Mouse (Mus musculus) bone marrow macrophage, adult 2 months (primary cell): Measurements from ENCODE around the gene Epb41l1.

Experiments used
- CTCF ChIP-seq: IDR thresholded peaks from 2 replicates; pipeline ENCODE4 v1.5.1; 2012; ENCODE audit warnings: low read depth, mild to moderate bottlenecking, low read length, moderate library complexity
- POLR2A ChIP-seq: IDR thresholded peaks from 2 replicates; pipeline ENCODE4 v1.6.1; 2012; ENCODE audit warnings: mild to moderate bottlenecking, low read depth, low read length, borderline replicate concordance

- TF ChIP-seq CTCF (no peak), POLR2A (no peak)
Observed at GRCm38 (mm10) chr2:156422631-156423030, 1.9 kb downstream of the Epb41l1 start.
